Mouse (Mus musculus) skeletal muscle tissue, postnatal 0 days (tissue): ENCODE measurements around the gene Krtap10-4. TPM values are rescaled to one million over a fixed set of nuclear protein-coding genes. Genes with fewer than 3 reads are reported as not detected.

ENCODE experiments used
- polyA plus RNA-seq: library from polyadenylated mRNA; unstranded; fragments of >200 nt; fragmentation: Nextera tagmentation; extraction: Ambion mirVana; gene quantifications from 2 replicates; pipeline ENCODE4 v1.2.1, GENCODE M21; 2015

Gene Krtap10-4
- not detected in 2 replicates for polyA plus RNA-seq

DNA sequence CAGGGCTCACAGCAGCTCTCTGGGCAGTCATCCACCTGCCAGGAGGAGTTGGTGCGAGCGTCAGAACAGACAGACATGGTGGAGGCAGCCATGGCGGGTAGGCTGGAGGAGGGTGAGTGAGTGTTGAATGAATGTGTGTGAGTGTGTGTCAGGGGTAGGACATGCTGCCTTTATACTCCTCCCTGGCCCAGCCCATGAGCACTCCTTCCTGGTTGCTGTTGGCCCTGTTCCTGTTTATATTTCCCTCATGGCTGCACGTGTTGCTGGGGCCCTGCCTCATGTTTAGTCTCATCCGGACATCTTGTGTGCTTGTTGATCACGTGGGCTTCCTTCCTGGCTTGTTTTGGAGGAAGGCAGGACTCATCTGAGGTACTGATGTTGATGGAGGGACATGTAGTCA, at the start of gene Krtap10-4:
Gene Krtap10-4 (minus strand): TSS at position 145 of the 400 bp plus-strand sequence.

GRCm38 (mm10) chr10:77861675-77862074, 34.8 kb upstream of the Krtap10-4 start, which contains the start of gene Gm3285:
Gene Gm3285, plus strand, starts transcription at chr10:77861975.

DNA sequence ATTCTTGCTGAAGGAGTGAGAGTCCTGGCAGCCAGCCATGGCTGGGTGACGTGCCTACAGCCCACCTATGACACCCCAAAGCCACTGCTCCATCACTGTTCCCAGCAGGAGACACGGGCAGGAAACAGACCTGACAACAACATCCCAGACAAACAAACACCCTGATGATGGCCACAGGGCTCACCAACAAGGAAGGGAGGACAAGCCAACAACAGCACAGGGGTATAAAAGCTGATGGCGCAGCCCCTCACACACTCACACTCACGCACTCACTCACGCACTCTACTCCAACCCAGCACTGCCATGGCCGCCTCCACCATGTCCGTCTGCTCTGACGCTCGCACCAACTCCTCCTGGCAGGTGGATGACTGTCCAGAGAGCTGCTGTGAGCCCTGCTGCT, 25.7 kb upstream of the Krtap10-4 start, which contains the start of gene Gm10318:
Gene Gm10318 (plus strand): TSS at position 301 of the 400 bp plus-strand sequence.

GRCm38 (mm10) chr10:77846503-77846902, 19.6 kb upstream of the Krtap10-4 start, which contains the start of gene Gm36176:
Gene Gm36176, plus strand, starts transcription at chr10:77846803.

DNA sequence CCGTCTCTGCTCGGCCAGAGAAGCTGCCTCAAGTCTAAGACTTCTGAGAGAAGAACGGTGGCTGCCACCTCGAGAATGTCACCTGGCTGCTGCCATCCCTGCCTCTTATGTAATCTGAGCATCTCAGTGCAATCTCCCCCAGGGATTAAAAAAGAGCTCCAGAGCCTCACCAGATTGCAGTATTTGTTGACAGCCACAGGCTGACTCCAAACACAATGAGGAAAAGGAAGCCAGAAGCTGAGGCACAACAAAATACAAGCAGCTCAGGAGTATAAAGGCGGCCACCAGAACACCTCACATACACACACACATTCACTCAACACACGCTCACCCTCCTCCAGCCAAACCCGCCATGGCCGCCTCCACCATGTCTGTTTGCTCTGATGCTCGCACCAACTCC, 8.8 kb upstream of the Krtap10-4 start, which contains the start of gene Krtap10-10:
Gene Krtap10-10 (plus strand): TSS at position 301 of the 400 bp plus-strand sequence.

GRCm38 (mm10) chr10:77814382-77814781, 12.5 kb downstream of the Krtap10-4 start, which contains the start of gene Gm2696:
Gene Gm2696, plus strand, starts transcription at chr10:77814682.

DNA sequence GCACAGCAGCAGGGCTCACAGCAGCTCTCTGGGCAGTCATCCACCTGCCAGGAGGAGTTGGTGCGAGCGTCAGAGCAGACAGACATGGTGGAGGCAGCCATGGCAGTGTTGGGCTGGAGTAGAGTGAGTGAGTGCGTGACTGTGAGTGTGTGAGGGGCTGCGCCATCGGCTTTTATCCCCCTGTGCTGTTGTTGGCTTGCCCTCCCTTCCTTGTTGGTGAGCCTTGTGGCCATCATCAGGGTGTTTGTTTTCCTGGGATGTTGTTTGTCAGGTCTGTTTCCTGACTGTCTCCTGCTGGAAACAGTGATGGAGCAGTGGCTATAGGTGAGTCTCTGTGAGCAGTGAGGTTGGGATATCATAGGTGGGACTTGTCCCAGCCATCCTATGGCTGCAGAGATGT, 15.2 kb downstream of the Krtap10-4 start, which contains the start of gene Gm9507:
Gene Gm9507 (minus strand): TSS at position 101 of the 400 bp plus-strand sequence.

DNA sequence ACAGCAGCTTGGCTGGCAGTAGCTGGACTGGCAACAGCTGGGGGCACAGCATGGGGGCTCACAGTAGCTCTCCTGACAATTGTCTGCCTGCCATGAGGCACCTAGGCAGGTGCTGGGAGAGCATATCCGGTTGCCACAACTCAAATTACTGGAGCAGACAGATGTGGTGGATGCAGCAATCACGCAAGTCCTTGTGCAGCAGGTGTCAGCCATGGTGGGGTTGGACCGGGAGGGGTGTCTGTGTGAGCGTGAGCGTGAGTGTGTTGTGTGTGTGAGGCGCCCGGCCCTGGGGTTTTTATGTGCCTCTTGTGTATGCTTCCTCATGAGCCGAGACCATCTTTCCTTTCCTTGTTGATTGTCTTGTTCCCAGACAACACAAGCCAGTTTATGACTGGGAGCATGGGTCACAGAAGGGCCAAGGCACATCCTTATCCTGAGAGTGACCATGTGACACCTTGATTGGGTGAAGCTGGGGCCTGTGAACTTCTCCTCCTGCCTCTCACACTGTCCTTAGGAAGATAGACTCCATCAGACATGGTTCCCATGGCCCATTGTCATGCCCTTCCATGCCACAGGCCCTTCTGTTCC, 27.9 kb downstream of the Krtap10-4 start, which contains the start of gene Gm19668:
Gene Gm19668 (minus strand): TSS at position 213 of the 588 bp plus-strand sequence.

DNA sequence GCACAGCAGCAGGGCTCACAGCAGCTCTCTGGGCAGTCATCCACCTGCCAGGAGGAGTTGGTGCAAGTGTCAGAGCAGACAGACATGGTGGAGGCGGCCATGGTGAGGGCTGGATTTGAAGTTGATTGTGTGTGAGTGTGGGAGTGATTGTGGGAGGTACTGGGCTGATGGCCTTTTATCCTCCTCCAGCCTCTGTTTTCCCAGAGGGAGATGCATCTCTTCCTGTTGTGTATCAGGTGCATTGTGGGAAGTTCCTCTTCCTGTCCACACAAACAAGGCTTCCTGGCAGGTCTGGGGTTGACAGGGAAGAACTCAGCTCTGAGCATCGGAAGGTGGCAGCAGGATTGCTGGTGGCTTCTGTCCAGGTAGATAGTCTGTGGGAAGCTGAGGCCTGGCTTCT, 31.9 kb downstream of the Krtap10-4 start, which contains the start of gene Gm9639:
Gene Gm9639 (minus strand): TSS at position 101 of the 400 bp plus-strand sequence.

DNA sequence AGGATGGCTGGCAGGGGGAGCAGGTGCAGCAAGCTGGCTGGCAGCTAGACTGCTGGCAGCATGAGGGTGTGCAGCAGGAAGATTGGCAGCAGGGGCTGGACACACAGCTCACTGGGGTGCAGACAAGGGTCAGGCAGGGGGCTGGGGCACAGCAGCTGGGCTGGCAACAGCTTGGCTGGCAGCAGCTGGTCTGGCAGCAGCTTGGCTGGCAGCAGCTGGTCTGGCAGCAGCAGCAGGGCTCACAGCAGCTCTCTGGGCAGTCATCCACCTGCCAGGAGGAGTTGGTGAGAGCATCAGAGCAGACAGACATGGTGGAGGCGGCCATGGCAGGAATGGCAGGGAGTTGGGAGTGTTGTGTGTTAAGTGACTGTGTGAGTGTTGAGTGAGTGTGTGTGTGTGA, 39.0 kb downstream of the Krtap10-4 start, which contains the start of gene Gm7137:
Gene Gm7137 (minus strand): TSS at position 325 of the 400 bp plus-strand sequence.

GRCm38 (mm10) chr10:77782442-77782841, 44.5 kb downstream of the Krtap10-4 start, which contains the start of gene Gm3250:
Gene Gm3250, minus strand, starts transcription at chr10:77782542.

GRCm38 (mm10) chr10:77776844-77777243, 50.1 kb downstream of the Krtap10-4 start, which contains the start of gene Gm7138:
Gene Gm7138, minus strand, starts transcription at chr10:77776944.

Other genes starting within 250 kb of the Krtap10-4 start
- gene Pttg1ip, start 245.4 kb downstream of the Krtap10-4 start, polyA plus RNA-seq, result 79.3 and 92.3 TPM in 2 replicates
- 133 and 146 TPM in 2 replicates for gene Sumo3, start 221.0 kb downstream of the Krtap10-4 start, polyA plus RNA-seq
- gene Gm49325, start 220.9 kb downstream of the Krtap10-4 start, polyA plus RNA-seq, result 5.2 and 11.3 TPM in 2 replicates
- 112 and 114 TPM in 2 replicates for gene Ube2g2, start 204.8 kb downstream of the Krtap10-4 start, polyA plus RNA-seq
- gene Tspear, start 140.5 kb downstream of the Krtap10-4 start, polyA plus RNA-seq, result 0.07 TPM in 1 of 2 replicates, not detected in the other
- not detected in 2 replicates for gene Gm19402, start 136.3 kb downstream of the Krtap10-4 start, polyA plus RNA-seq
- not detected in 2 replicates for gene Gm9508, start 129.9 kb downstream of the Krtap10-4 start, polyA plus RNA-seq
- not detected in 2 replicates for gene Gm10272, start 120.5 kb downstream of the Krtap10-4 start, polyA plus RNA-seq
- gene Gm10024, start 115.6 kb downstream of the Krtap10-4 start, polyA plus RNA-seq, result not detected in 2 replicates
- not detected in 2 replicates for gene Gm10142, start 111.3 kb downstream of the Krtap10-4 start, polyA plus RNA-seq
- gene Krtap12-1, start 106.5 kb downstream of the Krtap10-4 start, polyA plus RNA-seq, result not detected in 2 replicates
- gene Gm10100, start 100.6 kb downstream of the Krtap10-4 start, polyA plus RNA-seq, result not detected in 2 replicates
- not detected in 2 replicates for gene Gm18596, start 84.5 kb downstream of the Krtap10-4 start, polyA plus RNA-seq
- not detected in 2 replicates for gene Gm9736, start 75.7 kb downstream of the Krtap10-4 start, polyA plus RNA-seq
- gene Gm3233, start 67.4 kb downstream of the Krtap10-4 start, polyA plus RNA-seq, result not detected in 2 replicates
- not detected in 2 replicates for gene Gm3238, start 55.8 kb downstream of the Krtap10-4 start, polyA plus RNA-seq
- not detected in 2 replicates for gene Gm7138, start 50.2 kb downstream of the Krtap10-4 start, polyA plus RNA-seq
- not detected in 2 replicates for gene Gm3250, start 44.6 kb downstream of the Krtap10-4 start, polyA plus RNA-seq
- gene Gm7137, start 38.9 kb downstream of the Krtap10-4 start, polyA plus RNA-seq, result not detected in 2 replicates
- gene Gm9639, start 32.0 kb downstream of the Krtap10-4 start, polyA plus RNA-seq, result not detected in 2 replicates
- not detected in 2 replicates for gene Gm19668, start 28.0 kb downstream of the Krtap10-4 start, polyA plus RNA-seq
- not detected in 2 replicates for gene Gm9507, start 15.3 kb downstream of the Krtap10-4 start, polyA plus RNA-seq
- gene Gm2696, start 12.4 kb downstream of the Krtap10-4 start, polyA plus RNA-seq, result not detected in 2 replicates
- gene Krtap10-10, start 8.9 kb upstream of the Krtap10-4 start, polyA plus RNA-seq, result not detected in 2 replicates
- not detected in 2 replicates for gene Gm36176, start 19.7 kb upstream of the Krtap10-4 start, polyA plus RNA-seq
- gene Gm10318, start 25.8 kb upstream of the Krtap10-4 start, polyA plus RNA-seq, result not detected in 2 replicates
- not detected in 2 replicates for gene Gm3285, start 34.9 kb upstream of the Krtap10-4 start, polyA plus RNA-seq
- gene Lrrc3, start 75.4 kb upstream of the Krtap10-4 start, polyA plus RNA-seq, result 0.61 and 0.74 TPM in 2 replicates
- 0.33 and 0.35 TPM in 2 replicates for gene Trpm2, start 143.5 kb upstream of the Krtap10-4 start, polyA plus RNA-seq
- 12.9 and 13.1 TPM in 2 replicates for gene 1810043G02Rik, start 151.4 kb upstream of the Krtap10-4 start, polyA plus RNA-seq
- 13.1 and 19.4 TPM in 2 replicates for gene Pfkl, start 183.0 kb upstream of the Krtap10-4 start, polyA plus RNA-seq
- 0.09 and 0.40 TPM in 2 replicates for gene Dnmt3l, start 214.9 kb upstream of the Krtap10-4 start, polyA plus RNA-seq
- gene Aire, start 216.5 kb upstream of the Krtap10-4 start, polyA plus RNA-seq, result not detected in 2 replicates
- gene Icosl, start 242.2 kb upstream of the Krtap10-4 start, polyA plus RNA-seq, result 2.6 and 2.9 TPM in 2 replicates